22 mouse cellular contexts compared by ENCODE assay signal in the genomic region with DNA sequence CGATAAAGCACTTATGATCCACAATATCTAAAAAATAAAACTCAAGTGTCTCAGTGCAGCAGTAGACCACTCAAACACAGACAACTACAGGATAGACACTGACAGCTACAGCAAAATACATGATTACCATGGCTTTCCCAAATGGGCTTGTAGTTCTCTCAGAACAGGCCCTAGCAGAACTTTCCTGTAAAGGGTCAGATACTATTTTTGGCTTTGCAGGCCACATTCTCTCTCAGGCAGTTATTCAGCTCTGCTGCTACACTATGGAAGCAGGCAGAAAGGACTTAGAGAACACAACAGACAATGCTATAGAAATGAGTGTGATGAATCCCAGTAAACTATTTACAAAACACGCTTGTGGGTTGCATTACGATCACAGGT. TPM values are rescaled to one million over a fixed set of nuclear protein-coding genes. Genes with fewer than 3 reads are reported as not detected.
DNase-seq lines count a peak whose midpoint lies in the region; ATAC-seq and TF ChIP-seq lines count a peak whose summit lies in the region.
"Had no signal": no experiment of that assay in that cellular context is flagged by ENCODE, and none has a peak within 500 bp of the region (broad histone marks: within the 10 kb centered on the region; RNA-seq: fewer than 3 reads in every experiment).

No protein-coding gene starts in this region.

- DNase-seq in heart, adult 9 months (ENCODE audit: low spot score in 2 of 2) = peak; percentile 8 to 24
- DNase-seq in heart, adult 8-10 months (ENCODE audit: low spot score) = no peak
- DNase-seq in Muller cell, postnatal 12 days (ENCODE audit: inconsistent ontology term) = peak; percentile 2
- DNase-seq in right cerebral cortex, adult 18-20 months = no peak
- no peak for DNase-seq in MN1 (ENCODE audit: low spot score)
- DNase-seq in hindbrain, embryonic 10.5 days (ENCODE audit: low spot score) = no peak
- DNase-seq: cerebellum, adult 9-10 months; gastrocnemius, postnatal 25 days; kidney, adult 11 months; liver; thymus, adult 18-20 months; thymus, postnatal 36 days had no signal

- H3K9me3 ChIP-seq in heart, embryonic 15.5 days (replicated peaks) = no peaks in the 10 kb centered on the region
- H3K9me3 ChIP-seq in hindbrain, embryonic 10.5 days = no peaks in the 10 kb centered on the region
- H3K9me3 ChIP-seq: forebrain, embryonic 15.5 days; limb, embryonic 10.5 days; liver, embryonic 15.5 days; midbrain, embryonic 15.5 days; neural tube, embryonic 12.5 days had no signal

- H3K27me3 ChIP-seq in heart, embryonic 15.5 days = no peaks in the 10 kb centered on the region
- no peaks in the 10 kb centered on the region for H3K27me3 ChIP-seq in hindbrain, embryonic 10.5 days (ENCODE audit: insufficient read depth, poor library complexity, severe bottlenecking)
- H3K27me3 ChIP-seq: forebrain, embryonic 15.5 days; liver, embryonic 15.5 days; midbrain, embryonic 15.5 days; neural tube, embryonic 12.5 days had no signal

- 59% methylated on average over 3 of the region's 3 CpGs for WGBS in heart, embryonic 15.5 days
- WGBS in hindbrain, embryonic 10.5 days = 94% methylated on average over 3 of the region's 3 CpGs

- no peak for TF ChIP-seq CTCF in embryonic fibroblast, embryonic 13.5 days (IDR thresholded peaks at IDR 0.05; ENCODE audit: borderline replicate concordance, insufficient read depth, low read length)

- H3K4me3 ChIP-seq in embryonic fibroblast, embryonic 13.5 days (ENCODE audit: insufficient read depth, low read length) = no peak overlapping the region
- no peak overlapping the region for H3K4me3 ChIP-seq in heart, embryonic 15.5 days
- H3K4me3 ChIP-seq in hindbrain, embryonic 10.5 days = no peak overlapping the region
- H3K4me3 ChIP-seq: forebrain, embryonic 15.5 days; layer of hippocampus, adult 2 months; limb, embryonic 10.5 days; liver, embryonic 15.5 days; midbrain, embryonic 15.5 days; neural tube, embryonic 12.5 days had no signal

- H3K4me2 ChIP-seq in heart, embryonic 15.5 days = 0 out of 2 replicates have a peak overlapping the region, but pooled peaks have one; percentile 9
- H3K4me2 ChIP-seq: forebrain, embryonic 15.5 days; liver, embryonic 15.5 days; midbrain, embryonic 15.5 days; neural tube, embryonic 12.5 days had no signal

- peak overlapping the region; percentile 47 for H3K27ac ChIP-seq in embryonic fibroblast, embryonic 13.5 days (ENCODE audit: insufficient read depth, low read length)
- peak overlapping the region; percentile 94 for H3K27ac ChIP-seq in heart, embryonic 15.5 days
- no peak overlapping the region for H3K27ac ChIP-seq in hindbrain, embryonic 10.5 days
- H3K27ac ChIP-seq: forebrain, embryonic 15.5 days; kidney, postnatal 0 days; layer of hippocampus, adult 2 months; limb, embryonic 10.5 days; liver, embryonic 15.5 days; macrophage; midbrain, embryonic 15.5 days; neural tube, embryonic 12.5 days had no signal

- no peak for TF ChIP-seq POLR2A in embryonic fibroblast, embryonic 13.5 days (IDR thresholded peaks at IDR 0.05; ENCODE audit: low read depth, low read length)

- peaks cover 4% of the 10 kb centered on the region; the same call in 1 of the 2 replicates for H3K4me1 ChIP-seq in embryonic fibroblast, embryonic 13.5 days (ENCODE audit: control insufficient read depth, insufficient read depth, low read length)
- peaks cover 16% of the 10 kb centered on the region for H3K4me1 ChIP-seq in heart, embryonic 15.5 days (replicated peaks)
- no peaks in the 10 kb centered on the region for H3K4me1 ChIP-seq in hindbrain, embryonic 10.5 days (replicated peaks)
- H3K4me1 ChIP-seq: forebrain, embryonic 15.5 days; limb, embryonic 10.5 days; liver, embryonic 15.5 days; midbrain, embryonic 15.5 days; neural tube, embryonic 12.5 days had no signal

- no peak; the same call in 1 of the 2 replicates for ATAC-seq in heart, embryonic 15.5 days (replicated peaks; ENCODE audit: insufficient number of reproducible peaks, insufficient read depth, low FRiP score, low read depth)
- ATAC-seq: forebrain, embryonic 15.5 days; midbrain, embryonic 15.5 days had no signal

- H3K36me3 ChIP-seq in heart, embryonic 15.5 days = peaks cover 31% of the 10 kb centered on the region
- peaks cover 62% of the 10 kb centered on the region for H3K36me3 ChIP-seq in hindbrain, embryonic 10.5 days

- H3K9ac ChIP-seq in heart, embryonic 15.5 days = no peak overlapping the region
- H3K9ac ChIP-seq: forebrain, embryonic 15.5 days; liver, embryonic 15.5 days; midbrain, embryonic 15.5 days; neural tube, embryonic 12.5 days had no signal

RNA-seq across cellular contexts. Expression of a gene that starts 43.5 kb away (rescaled TPM):
- 10 to 100 TPM; 40.3 to 48.0 (median 44.7) TPM for total RNA-seq in heart, adult 8-10 months (2022)
- polyA plus RNA-seq in embryonic fibroblast, embryonic 13.5 days (2011; ENCODE audit: insufficient read length, low read depth, missing spikeins) = 28.5 and 31.0 TPM in 2 replicates
- 21.9 and 22.2 TPM in 2 replicates for polyA plus RNA-seq in heart, embryonic 15.5 days (2015; fragmentation: Nextera tagmentation; extraction: Ambion mirVana)
- polyA plus RNA-seq in hindbrain, embryonic 10.5 days (2016; fragmentation: Nextera tagmentation; extraction: Ambion mirVana) = 14.9 and 16.0 TPM in 2 replicates

RNA-seq across cellular contexts. Expression of a gene that starts 43.7 kb away (rescaled TPM):
- 10 to 100 TPM; 23.0 to 35.3 (median 27.9) TPM for total RNA-seq in heart, adult 8-10 months (2022)
- 34.6 and 43.3 TPM in 2 replicates for polyA plus RNA-seq in embryonic fibroblast, embryonic 13.5 days (2011; ENCODE audit: insufficient read length, low read depth, missing spikeins)
- polyA plus RNA-seq in heart, embryonic 15.5 days (2015; fragmentation: Nextera tagmentation; extraction: Ambion mirVana) = 36.8 and 39.5 TPM in 2 replicates
- 34.3 and 36.2 TPM in 2 replicates for polyA plus RNA-seq in hindbrain, embryonic 10.5 days (2016; fragmentation: Nextera tagmentation; extraction: Ambion mirVana)

RNA-seq across cellular contexts. Expression of a gene that starts 54.7 kb away (rescaled TPM):
- 10 to 100 TPM; 20.0 to 25.9 (median 24.3) TPM for total RNA-seq in heart, adult 8-10 months (2022)
- polyA plus RNA-seq in embryonic fibroblast, embryonic 13.5 days (2011; ENCODE audit: insufficient read length, low read depth, missing spikeins) = 26.6 and 29.2 TPM in 2 replicates
- polyA plus RNA-seq in heart, embryonic 15.5 days (2015; fragmentation: Nextera tagmentation; extraction: Ambion mirVana) = 11.1 and 12.0 TPM in 2 replicates
- 4.8 and 6.0 TPM in 2 replicates for polyA plus RNA-seq in hindbrain, embryonic 10.5 days (2016; fragmentation: Nextera tagmentation; extraction: Ambion mirVana)

Comparison
In these comparisons a context has a peak if more than half of its experiments do, and no peak if none do; other contexts are left out.
1. DNase-seq: peak in heart, adult 9 months (2 of 2) and Muller cell, postnatal 12 days (single experiment); none in heart, adult 8-10 months (single experiment), right cerebral cortex, adult 18-20 months (single experiment), MN1 (single experiment) and hindbrain, embryonic 10.5 days (single experiment).